Mouse (Mus musculus): ENCODE measurements at regions not wholly inside any gene's neighbourhood (a gene's known extent, or its start where the extent isn't known, plus 50 kb on each side); places are given as distances from the start of the nearest gene placed in this dataset.

GRCm38 (mm10) chr11:112860797-112861196 lies 78.8 kb downstream of the Sox9 start:
- TF ChIP-seq MYOG (IDR thresholded peaks at IDR 0.05; ENCODE audit: control insufficient read depth in 1 of 3, insufficient read depth in 1 of 3, insufficient read length in 2 of 3, low read depth in 2 of 3) (no peak), CEBPB (IDR thresholded peaks at IDR 0.05; ENCODE audit: insufficient read depth, poor library complexity, severe bottlenecking) (no peak), MYOD1 (IDR thresholded peaks at IDR 0.05; ENCODE audit: control insufficient read depth in 1 of 3, insufficient read length in 2 of 3, low read depth in 2 of 3) (no peak)
- H3K4me3 ChIP-seq: no peak overlapping the region
- H3K79me2 ChIP-seq (ENCODE audit: control insufficient read depth, insufficient read depth): no peaks in the 10 kb centered on the region
- no peaks in the 10 kb centered on the region for H3K36me3 ChIP-seq (ENCODE audit: control insufficient read depth, insufficient read depth)
- no peaks in the 10 kb centered on the region for H3K27me3 ChIP-seq (ENCODE audit: control insufficient read depth, insufficient read depth, insufficient read length)
- no peak overlapping the region for H3ac ChIP-seq (ENCODE audit: control insufficient read depth, insufficient read length)
- no peak overlapping the region for H3K4me2 ChIP-seq (ENCODE audit: low read depth)

GRCm38 (mm10) chr11:112861233-112861632 lies 79.2 kb downstream of the Sox9 start:
- Histone ChIP-seq H3K4me2 (ENCODE audit: low read depth) (no peak overlapping the region), H3K27me3 (ENCODE audit: control insufficient read depth, insufficient read depth, insufficient read length) (no peaks in the 10 kb centered on the region)

GRCm38 (mm10) chr11:112865836-112866235 lies 83.8 kb downstream of the Sox9 start:
- H3K79me2 ChIP-seq (ENCODE audit: control insufficient read depth, insufficient read depth): no peaks in the 10 kb centered on the region
- no peak for TF ChIP-seq USF1 (IDR thresholded peaks at IDR 0.05; ENCODE audit: low read depth)
- no peak for TF ChIP-seq REST (IDR thresholded peaks at IDR 0.05; ENCODE audit: insufficient read depth, insufficient read length)
- no peak for TF ChIP-seq E2F4 (IDR thresholded peaks at IDR 0.05; ENCODE audit: insufficient read depth)
- TF ChIP-seq POLR2AphosphoS2 (IDR thresholded peaks at IDR 0.05; ENCODE audit: insufficient read length, low read depth): no peak
- TF ChIP-seq CEBPB (IDR thresholded peaks at IDR 0.05; ENCODE audit: insufficient read depth, poor library complexity, severe bottlenecking): no peak
- no peak for TF ChIP-seq SRF (IDR thresholded peaks at IDR 0.05; ENCODE audit: control insufficient read depth, insufficient read length, low read depth)
- no peak for TF ChIP-seq MAX (IDR thresholded peaks at IDR 0.05; ENCODE audit: low read depth)
- TF ChIP-seq MYOD1 (IDR thresholded peaks at IDR 0.05; ENCODE audit: control insufficient read depth in 1 of 3, insufficient read length in 2 of 3, low read depth in 2 of 3): no peak
- H3K27me3 ChIP-seq (ENCODE audit: control insufficient read depth, insufficient read depth, insufficient read length): no peaks in the 10 kb centered on the region
- no peak overlapping the region for H3K4me2 ChIP-seq (ENCODE audit: low read depth)
- no peak overlapping the region for H3K4me3 ChIP-seq
- H3ac ChIP-seq (ENCODE audit: control insufficient read depth, insufficient read length): no peak overlapping the region
- no peaks in the 10 kb centered on the region for H3K36me3 ChIP-seq (ENCODE audit: control insufficient read depth, insufficient read depth)

More at GRCm38 (mm10) chr11:112861233-112861632, 79.2 kb downstream of the Sox9 start:
- Histone ChIP-seq H3K36me3 (ENCODE audit: control insufficient read depth, insufficient read depth) (no peaks in the 10 kb centered on the region), H3K4me3 (no peak overlapping the region), H3ac (ENCODE audit: control insufficient read depth, insufficient read length) (no peak overlapping the region), H3K79me2 (ENCODE audit: control insufficient read depth, insufficient read depth) (no peaks in the 10 kb centered on the region)
- no peak for TF ChIP-seq MYOD1 (IDR thresholded peaks at IDR 0.05; ENCODE audit: control insufficient read depth in 1 of 3, insufficient read length in 2 of 3, low read depth in 2 of 3)
- no peak for TF ChIP-seq MYOG (IDR thresholded peaks at IDR 0.05; ENCODE audit: control insufficient read depth in 1 of 3, insufficient read depth in 1 of 3, insufficient read length in 2 of 3, low read depth in 2 of 3)
- TF ChIP-seq CEBPB (IDR thresholded peaks at IDR 0.05; ENCODE audit: insufficient read depth, poor library complexity, severe bottlenecking): no peak
- TF ChIP-seq TCF12 (IDR thresholded peaks at IDR 0.05; ENCODE audit: insufficient read depth, poor library complexity, severe bottlenecking): no peak
- no peak for TF ChIP-seq SRF (IDR thresholded peaks at IDR 0.05; ENCODE audit: control insufficient read depth, insufficient read length, low read depth)

DNA sequence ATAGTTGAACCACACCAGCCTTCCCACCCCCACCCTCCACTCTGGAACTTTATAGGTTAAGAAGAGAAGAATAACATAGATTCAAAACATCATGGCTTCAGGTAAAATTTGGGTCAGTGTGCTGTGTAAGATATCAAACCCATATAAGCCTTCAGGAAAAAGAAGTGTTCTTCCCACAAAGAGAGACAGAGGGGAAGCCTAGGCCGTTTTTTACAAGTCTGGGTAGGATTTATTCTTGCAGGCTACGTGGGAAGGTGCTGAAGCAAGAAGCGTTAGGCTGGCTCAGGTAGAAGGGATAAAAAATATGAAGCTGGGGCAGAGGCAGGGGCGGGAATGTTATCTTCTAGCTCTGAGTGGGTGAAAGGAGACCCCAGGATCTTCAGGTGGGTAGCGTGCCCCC lies 87.5 kb downstream of the Sox9 start:
- H3K36me3 ChIP-seq (ENCODE audit: control insufficient read depth, insufficient read depth): no peaks in the 10 kb centered on the region
- no peak overlapping the region for H3K4me3 ChIP-seq
- no peak overlapping the region for H3ac ChIP-seq (ENCODE audit: control insufficient read depth, insufficient read length)
- H3K4me2 ChIP-seq (ENCODE audit: low read depth): no peak overlapping the region
- H3K79me2 ChIP-seq (ENCODE audit: control insufficient read depth, insufficient read depth): no peaks in the 10 kb centered on the region
- TF ChIP-seq POLR2A (IDR thresholded peaks at IDR 0.05; ENCODE audit: insufficient read length, low read depth) (no peak), MYOG (IDR thresholded peaks at IDR 0.05; ENCODE audit: control insufficient read depth in 1 of 3, insufficient read depth in 1 of 3, insufficient read length in 2 of 3, low read depth in 2 of 3) (no peak), SRF (IDR thresholded peaks at IDR 0.05; ENCODE audit: control insufficient read depth, insufficient read length, low read depth) (no peak), TCF12 (IDR thresholded peaks at IDR 0.05; ENCODE audit: insufficient read depth, poor library complexity, severe bottlenecking) (no peak), REST (IDR thresholded peaks at IDR 0.05; ENCODE audit: insufficient read depth, insufficient read length) (no peak), E2F4 (IDR thresholded peaks at IDR 0.05; ENCODE audit: insufficient read depth) (no peak), MAX (IDR thresholded peaks at IDR 0.05; ENCODE audit: low read depth) (no peak), MYOD1 (IDR thresholded peaks at IDR 0.05; ENCODE audit: control insufficient read depth in 1 of 3, insufficient read length in 2 of 3, low read depth in 2 of 3) (no peak), CEBPB (IDR thresholded peaks at IDR 0.05; ENCODE audit: insufficient read depth, poor library complexity, severe bottlenecking) (no peak), POLR2AphosphoS2 (IDR thresholded peaks at IDR 0.05; ENCODE audit: insufficient read length, low read depth) (no peak), USF1 (IDR thresholded peaks at IDR 0.05; ENCODE audit: low read depth) (no peak), TCF3 (IDR thresholded peaks at IDR 0.05; ENCODE audit: insufficient read length, low read depth) (no peak)
- no peaks in the 10 kb centered on the region for H3K27me3 ChIP-seq (ENCODE audit: control insufficient read depth, insufficient read depth, insufficient read length)

- H3K4me2 ChIP-seq (ENCODE audit: low read depth): no peak overlapping the region
- no peak overlapping the region for H3K4me3 ChIP-seq
These were observed 88.4 kb downstream of the Sox9 start for GRCm38 (mm10) chr11:112870201-112871035.

More at GRCm38 (mm10) chr11:112870201-112871035, 88.4 kb downstream of the Sox9 start:
- no peaks in the 10 kb centered on the region for H3K27me3 ChIP-seq (ENCODE audit: control insufficient read depth, insufficient read depth, insufficient read length)
- H3ac ChIP-seq (ENCODE audit: control insufficient read depth, insufficient read length): no peak overlapping the region
- no peaks in the 10 kb centered on the region for H3K79me2 ChIP-seq (ENCODE audit: control insufficient read depth, insufficient read depth)
- H3K36me3 ChIP-seq (ENCODE audit: control insufficient read depth, insufficient read depth): no peaks in the 10 kb centered on the region
- TF ChIP-seq USF1 (IDR thresholded peaks at IDR 0.05; ENCODE audit: low read depth) (no peak), SRF (IDR thresholded peaks at IDR 0.05; ENCODE audit: control insufficient read depth, insufficient read length, low read depth) (no peak), MYOD1 (IDR thresholded peaks at IDR 0.05; ENCODE audit: control insufficient read depth in 1 of 3, insufficient read length in 2 of 3, low read depth in 2 of 3) (no peak), POLR2A (IDR thresholded peaks at IDR 0.05; ENCODE audit: insufficient read length, low read depth) (no peak), POLR2AphosphoS2 (IDR thresholded peaks at IDR 0.05; ENCODE audit: insufficient read length, low read depth) (no peak), MYOG (IDR thresholded peaks at IDR 0.05; ENCODE audit: control insufficient read depth in 1 of 3, insufficient read depth in 1 of 3, insufficient read length in 2 of 3, low read depth in 2 of 3) (no peak), E2F4 (IDR thresholded peaks at IDR 0.05; ENCODE audit: insufficient read depth) (no peak), CEBPB (IDR thresholded peaks at IDR 0.05; ENCODE audit: insufficient read depth, poor library complexity, severe bottlenecking) (no peak), TCF3 (IDR thresholded peaks at IDR 0.05; ENCODE audit: insufficient read length, low read depth) (no peak), TCF12 (IDR thresholded peaks at IDR 0.05; ENCODE audit: insufficient read depth, poor library complexity, severe bottlenecking) (no peak)

All from myocyte (in vitro differentiated cells).